Mouse (Mus musculus) C2C12 (cell line): Measurements from ENCODE around the gene Pitpnm1.

Experiments used
- CTCF ChIP-seq: IDR thresholded peaks from one replicate; pipeline ENCODE4 v1.5.1; 2011; ENCODE audit not compliant: control insufficient read depth, insufficient read depth, insufficient read length
- MYOD1 ChIP-seq: IDR thresholded peaks from one replicate; pipeline ENCODE4 v1.6.1; 2011; ENCODE audit warnings: low read depth; ENCODE audit not compliant: control insufficient read depth, insufficient read length

DNA sequence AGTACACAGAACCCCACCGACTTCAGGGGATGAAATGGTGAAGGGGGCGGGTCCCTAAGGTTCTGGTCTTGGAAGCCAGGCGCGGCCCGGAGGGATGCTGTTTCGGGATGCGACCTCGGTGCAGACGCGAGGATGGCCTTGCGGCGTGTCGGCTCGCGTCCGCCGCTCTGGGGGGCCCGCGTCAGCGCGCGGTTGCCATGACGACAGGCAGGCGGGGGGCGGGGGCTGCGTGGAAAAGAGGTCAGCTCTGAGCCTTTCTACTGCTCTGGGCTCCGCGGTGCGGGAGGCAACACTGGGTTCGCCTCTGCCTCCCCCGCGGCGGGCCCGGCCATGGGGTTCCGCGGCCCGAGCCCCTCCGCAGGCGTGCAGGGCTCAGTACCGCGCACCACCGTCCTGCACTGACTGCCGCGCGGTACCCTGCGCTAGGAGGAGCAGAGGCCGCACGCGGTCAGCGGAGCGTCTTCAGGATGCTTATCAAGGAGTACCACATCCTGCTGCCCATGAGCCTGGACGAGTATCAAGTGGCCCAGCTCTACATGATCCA lies 992 bp downstream of the Pitpnm1 start:
- TF ChIP-seq CTCF (no peak), MYOD1 (no peak)
